Mouse (Mus musculus): Measurements from ENCODE around the gene Mettl15.

The Mettl15 gene

DNA sequence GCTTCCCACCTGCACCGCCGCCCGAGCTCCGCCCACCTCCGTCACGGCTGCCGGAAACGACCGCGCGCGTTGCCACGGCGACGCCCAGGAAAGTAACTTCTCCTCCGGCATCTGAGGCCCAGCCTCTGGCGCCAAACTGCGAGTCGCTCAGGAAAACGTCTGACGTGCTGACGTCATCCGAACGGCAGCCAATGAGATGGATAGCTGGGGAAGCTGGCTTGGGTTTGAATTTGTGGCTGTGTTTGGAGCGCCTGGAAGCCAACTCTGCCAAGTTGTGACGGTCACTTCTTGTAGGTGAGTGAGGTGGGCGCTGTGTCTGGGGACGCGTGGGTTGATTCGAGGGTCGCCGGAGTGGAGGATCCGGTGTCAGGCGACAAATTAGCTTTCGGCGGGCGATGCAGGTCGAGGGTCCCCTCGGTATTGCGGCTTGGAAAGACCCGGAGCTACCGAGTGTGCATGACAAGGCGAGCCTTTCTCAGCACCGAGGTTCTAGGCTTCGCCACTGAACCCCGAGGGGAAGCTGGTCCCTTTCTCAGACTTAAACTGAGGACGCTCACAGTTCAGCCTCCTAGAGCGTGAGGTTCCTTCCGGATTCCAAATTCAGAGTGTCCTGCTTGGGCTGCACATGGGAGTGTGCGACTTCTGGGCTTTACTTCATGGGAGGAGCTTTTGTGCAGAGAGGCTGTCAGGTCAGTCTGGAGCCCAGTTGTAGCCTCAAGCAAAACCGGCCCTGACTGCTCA lies at the start of gene Mettl15, which contains the start of gene Kif18a:
Gene Mettl15, minus strand, starts transcription at position 149 of the 741 bp plus-strand sequence.
Gene Kif18a, plus strand, starts transcription at position 139 of the 741 bp plus-strand sequence.
- CTCF ChIA-PET, result interaction anchor here in 3 of 4 experiments (0.6 to 1.3 kb wide), 5 partner anchors 393 to 1451 kb away, joined by 3 read pairs; no protein-coding TSS in a partner anchor
- POLR2A ChIA-PET, result interaction anchor here (0.5 to 2.5 kb wide), 55 partner anchors 10 to 661 kb away, joined by 3 to 46 read pairs (median 5); partner anchors contain the start of genes Bdnf (in 2 of the 4), Lgr4 (in 1 of the 4) and Lin7c (in 1 of the 4)

DNA sequence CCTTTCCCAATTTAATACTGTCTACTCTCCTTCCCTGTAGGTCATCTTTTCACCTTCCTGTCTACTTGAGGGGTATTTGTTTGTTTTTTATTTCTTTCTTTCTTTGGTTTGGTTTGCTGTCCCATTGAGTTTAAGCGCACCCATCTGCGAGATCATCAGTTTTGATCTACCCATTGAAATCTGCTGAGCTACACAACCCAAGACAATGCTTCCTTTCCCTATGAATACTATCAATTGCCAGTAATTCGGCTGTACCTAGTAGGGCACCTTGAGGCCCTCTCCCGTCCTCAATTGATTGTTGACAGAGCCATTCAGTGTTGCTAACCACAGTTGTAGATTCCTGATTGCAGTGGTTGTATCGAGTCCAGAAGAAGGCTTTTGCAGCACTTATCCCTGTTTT lies 30.8 kb upstream of the Mettl15 start:
- POLR2A ChIA-PET, result interaction anchor here in 3 of 4 experiments (0.7 to 8.1 kb wide), 10 partner anchors 12 to 382 kb away, joined by 3 to 46 read pairs (median 6); partner anchors contain the start of genes Kif18a (in 3 of the 3) and Mettl15 (in 3 of the 3)
- CTCF ChIA-PET, result no interaction called here

DNA sequence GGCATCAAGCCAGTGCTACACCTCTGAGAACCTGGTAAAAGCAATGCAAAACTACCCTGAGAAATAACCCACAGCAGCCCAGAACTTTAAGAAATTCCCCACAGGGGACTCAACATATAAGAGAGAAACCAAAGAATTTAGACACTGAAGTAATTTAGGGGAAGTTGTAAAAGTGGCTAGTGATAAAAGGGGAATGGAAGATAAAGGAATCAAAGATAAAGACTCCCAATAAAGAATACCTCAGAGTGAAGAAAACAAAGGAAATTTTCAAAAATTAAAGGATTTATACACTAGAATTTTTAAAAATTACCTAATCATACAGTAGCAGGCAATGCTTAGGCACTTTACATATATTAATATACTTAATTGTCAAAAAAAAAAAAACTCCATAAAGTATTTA lies 23.1 kb upstream of the Mettl15 start:
- CTCF ChIA-PET, result no interaction called here
- POLR2A ChIA-PET, result interaction anchor here in 1 of 4 experiments (2.5 kb wide), 1 partner anchor 23 kb away, joined by 9 read pairs; the partner anchor contains the start of genes Kif18a and Mettl15

DNA sequence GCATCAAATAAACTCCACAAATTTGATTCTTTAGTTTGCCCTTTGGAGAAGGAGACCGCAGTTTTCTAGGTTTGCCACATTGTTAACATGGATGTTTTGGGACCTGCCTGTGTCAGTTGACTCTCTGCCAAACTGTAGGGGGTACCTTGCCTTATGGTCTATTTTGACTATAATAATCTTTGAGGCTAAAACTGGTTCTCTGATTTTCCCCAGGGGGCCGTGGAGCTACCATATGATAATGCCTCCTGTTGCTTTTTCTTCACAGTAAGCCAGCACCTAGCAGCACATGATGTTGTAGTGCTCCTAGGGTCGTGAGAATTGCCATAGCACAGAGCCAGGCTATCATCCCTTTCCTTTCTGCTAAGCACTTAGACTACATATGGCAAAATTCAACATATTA lies 21.7 kb upstream of the Mettl15 start:
- ChIA-PET POLR2A (interaction anchor here in 1 of 4 experiments (1.3 to 1.7 kb wide), 2 partner anchors 19 to 21 kb away, joined by 3 to 6 read pairs; partner anchors contain the start of genes Kif18a and Mettl15), CTCF (no interaction called here)

DNA sequence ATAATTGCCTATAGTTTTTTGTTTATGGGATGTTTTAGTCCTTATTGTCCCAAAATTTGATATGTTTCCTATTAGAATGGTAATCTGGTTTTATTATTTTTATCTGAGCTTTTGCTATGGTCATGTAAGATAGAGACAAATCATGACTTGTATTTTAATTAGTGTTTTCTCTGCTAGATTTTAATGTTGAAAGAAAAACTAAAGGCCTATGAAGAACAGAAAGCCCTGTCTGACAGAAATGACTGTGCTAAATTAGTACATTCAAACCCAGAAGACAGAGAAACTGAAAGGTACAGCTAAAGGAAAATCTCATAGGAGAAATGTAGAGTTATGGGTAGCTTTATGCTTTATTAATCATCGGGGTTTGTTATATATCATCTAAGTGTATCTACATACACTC lies 17.6 kb upstream of the Mettl15 start:
- ChIA-PET CTCF (no interaction called here), POLR2A (interaction anchor here in 1 of 4 experiments (0.9 kb wide), 1 partner anchor 17 kb away, joined by 3 read pairs; no protein-coding TSS in a partner anchor)

GRCm38 (mm10) chr2:109296264-109296663 lies 15.7 kb upstream of the Mettl15 start:
- ChIA-PET POLR2A (interaction anchor here in 2 of 4 experiments (1.1 to 2.0 kb wide), 2 partner anchors 15 kb away, joined by 3 to 11 read pairs; partner anchors contain the start of genes Kif18a (in 1 of the 2) and Mettl15 (in 1 of the 2)), CTCF (no interaction called here)

DNA sequence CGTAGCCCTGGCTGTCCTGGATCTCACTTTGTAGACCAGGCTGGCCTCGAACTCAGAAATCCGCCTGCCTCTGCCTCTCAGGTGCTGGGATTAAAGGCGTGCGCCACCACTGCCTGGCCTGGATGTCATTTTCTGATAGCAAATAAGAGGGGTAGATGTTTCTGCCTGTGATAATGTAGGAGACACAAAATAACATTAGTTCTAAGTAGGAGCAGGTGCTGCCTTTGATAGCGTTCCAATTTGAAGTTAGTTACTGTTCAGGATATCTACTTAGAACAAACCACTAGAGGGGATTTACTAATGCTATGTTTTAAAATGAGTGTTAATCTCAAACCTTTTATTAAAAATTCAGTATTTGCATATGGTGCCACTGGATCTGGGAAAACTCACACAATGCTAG lies 8.8 kb upstream of the Mettl15 start:
- ChIA-PET POLR2A (no interaction called here), CTCF (no interaction called here)

GRCm38 (mm10) chr2:109284121-109284520 lies 3.6 kb upstream of the Mettl15 start:
- CTCF ChIA-PET, result no interaction called here

DNA sequence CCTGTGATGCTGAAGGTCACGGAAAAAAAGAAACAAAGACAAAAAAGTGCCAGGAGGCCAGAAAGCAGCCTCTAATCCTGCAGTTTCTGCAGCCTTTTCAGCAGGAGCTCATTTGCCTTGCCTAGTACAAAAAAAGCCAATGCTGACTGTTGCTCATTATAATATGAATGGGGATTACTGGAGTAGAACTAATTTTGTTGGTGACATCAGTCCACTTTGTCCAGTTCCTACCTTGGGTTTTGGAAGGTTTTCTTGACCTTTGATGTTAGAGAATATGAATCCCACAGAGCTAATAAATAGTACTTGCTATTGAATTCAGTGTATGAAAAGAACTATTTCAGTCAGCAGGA lies 768 bp upstream of the Mettl15 start:
- CTCF ChIA-PET, result interaction anchor here in 2 of 4 experiments (0.7 to 1.3 kb wide), 3 partner anchors 413 to 1452 kb away, joined by 3 read pairs; no protein-coding TSS in a partner anchor

More at GRCm38 (mm10) chr2:109284121-109284520, 3.6 kb upstream of the Mettl15 start:
- POLR2A ChIA-PET, result no interaction called here

DNA sequence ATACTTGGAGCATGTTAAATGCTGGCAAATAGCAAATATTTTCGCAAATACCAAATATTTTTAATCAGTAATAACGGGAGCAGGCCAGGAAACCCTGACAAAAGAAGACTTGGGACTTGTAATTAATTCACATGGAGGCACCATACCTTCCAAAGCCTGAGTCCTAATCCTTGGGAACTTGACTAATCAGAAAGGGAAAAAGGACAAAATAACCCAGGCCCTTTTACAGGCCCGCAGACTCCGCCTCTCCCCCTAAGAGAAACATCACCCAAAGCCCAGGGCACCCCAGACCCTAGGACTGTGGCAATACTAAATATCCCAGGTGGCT lies 312 bp downstream of the Mettl15 start:
- ChIA-PET POLR2A (interaction anchor here (0.5 to 2.5 kb wide), 36 partner anchors 11 to 662 kb away, joined by 3 to 46 read pairs (median 5); partner anchors contain the start of genes Bdnf (in 2 of the 4) and Lgr4 (in 1 of the 4)), CTCF (interaction anchor here in 1 of 4 experiments (0.6 kb wide), 1 partner anchor 621 kb away, joined by 3 read pairs; no protein-coding TSS in a partner anchor)

More for the DNA sequence above, 768 bp upstream of the Mettl15 start:
- POLR2A ChIA-PET, result interaction anchor here (0.6 to 2.5 kb wide), 47 partner anchors 10 to 661 kb away, joined by 3 to 46 read pairs (median 5); partner anchors contain the start of genes Bdnf (in 2 of the 4), Lgr4 (in 1 of the 4) and Lin7c (in 1 of the 4)

GRCm38 (mm10) chr2:109278036-109278435 lies 2.5 kb downstream of the Mettl15 start:
- ChIA-PET POLR2A (interaction anchor here (0.6 to 1.4 kb wide), 6 partner anchors 12 to 32 kb away, joined by 3 to 7 read pairs (median 3); no protein-coding TSS in a partner anchor), CTCF (no interaction called here)

- CTCF ChIA-PET, result no interaction called here
- POLR2A ChIA-PET, result interaction anchor here (0.6 to 1.4 kb wide), 6 partner anchors 12 to 31 kb away, joined by 3 to 7 read pairs (median 3); no protein-coding TSS in a partner anchor
These were observed 3.0 kb downstream of the Mettl15 start for GRCm38 (mm10) chr2:109277593-109277992.

DNA sequence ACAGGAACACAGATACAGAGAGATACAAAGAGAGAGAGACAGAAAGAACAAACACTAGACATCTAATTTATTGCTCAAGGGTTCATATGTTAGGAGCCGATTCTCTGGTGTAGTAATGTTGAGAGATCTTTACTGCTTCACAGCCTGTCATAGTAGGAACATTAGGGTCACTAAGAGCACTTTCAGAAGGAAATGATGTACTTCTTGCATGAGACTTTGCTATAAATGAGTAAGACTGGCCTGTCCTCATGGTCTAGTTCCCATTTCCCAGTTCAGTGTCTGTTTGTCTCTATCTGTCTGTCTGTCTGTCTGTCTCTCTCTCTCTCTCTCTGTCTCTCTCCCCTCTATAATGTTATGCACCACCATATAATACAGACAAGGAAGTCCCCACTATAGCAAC lies 7.5 kb downstream of the Mettl15 start:
- ChIA-PET CTCF (interaction anchor here in 1 of 4 experiments (0.7 kb wide), 1 partner anchor 237 kb away, joined by 3 read pairs; no protein-coding TSS in a partner anchor), POLR2A (no interaction called here)

DNA sequence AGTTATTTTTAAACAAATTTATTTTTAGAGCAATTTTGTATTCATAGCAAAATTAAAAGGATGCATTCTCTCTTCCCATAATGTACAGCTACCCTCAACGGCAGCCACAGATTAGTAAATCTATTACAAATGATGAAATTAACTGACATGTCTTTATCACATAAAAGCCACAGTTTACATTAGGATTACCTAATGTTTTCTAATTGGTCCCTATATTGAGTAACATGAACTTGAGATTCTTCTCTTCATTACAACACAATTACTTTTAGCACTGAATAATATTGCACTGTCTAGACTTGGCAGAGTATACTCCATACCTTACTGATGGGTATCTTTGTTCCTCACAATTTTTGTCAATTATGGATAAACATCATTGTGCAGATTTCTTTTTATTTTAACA lies 17.8 kb downstream of the Mettl15 start:
- CTCF ChIA-PET, result no interaction called here
- POLR2A ChIA-PET, result no interaction called here

DNA sequence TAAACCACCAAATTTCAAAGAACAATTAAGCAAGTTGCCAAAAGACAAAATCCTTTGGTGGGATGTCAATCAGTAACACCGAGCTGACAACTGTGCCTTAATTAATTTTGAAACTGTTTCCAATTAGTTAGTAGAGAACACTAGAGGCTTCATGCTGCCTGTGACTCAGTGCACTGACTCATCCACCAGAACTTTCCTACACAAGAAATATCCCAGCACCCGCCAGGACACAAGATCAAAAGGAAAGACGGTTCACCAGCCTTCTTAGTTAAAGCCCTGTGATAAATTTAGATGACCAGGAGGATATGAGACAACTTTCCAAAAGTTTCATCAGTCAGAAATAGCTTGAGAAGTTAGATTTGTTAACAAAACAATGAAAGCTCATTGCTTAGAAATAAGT lies 38.6 kb downstream of the Mettl15 start:
- ChIA-PET POLR2A (interaction anchor here in 2 of 4 experiments (0.9 to 2.3 kb wide), 2 partner anchors 39 kb away, joined by 3 to 7 read pairs; partner anchors contain the start of genes Kif18a (in 1 of the 2) and Mettl15 (in 1 of the 2)), CTCF (no interaction called here)

DNA sequence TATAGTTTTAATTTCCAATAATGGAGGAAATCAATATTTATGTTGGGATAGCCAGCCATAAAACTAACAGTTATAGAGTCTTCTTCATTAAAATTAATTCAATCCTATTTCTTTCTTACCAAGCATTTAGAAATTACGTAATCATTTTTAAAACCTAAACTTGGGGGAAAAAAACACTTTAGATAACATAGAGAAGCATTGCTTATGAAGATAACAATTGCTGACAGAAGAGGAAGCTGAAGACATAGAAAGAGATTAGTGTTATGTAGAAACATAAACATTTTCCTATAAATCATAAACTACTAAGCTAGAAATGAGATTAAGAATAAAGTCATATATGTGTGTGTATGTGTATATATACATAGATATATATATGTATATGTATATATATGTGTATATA lies 44.8 kb downstream of the Mettl15 start:
- POLR2A ChIA-PET, result interaction anchor here in 1 of 4 experiments (0.7 kb wide), 1 partner anchor 33 kb away, joined by 3 read pairs; no protein-coding TSS in a partner anchor
- CTCF ChIA-PET, result no interaction called here

- CTCF ChIA-PET, result no interaction called here
- POLR2A ChIA-PET, result no interaction called here
These were observed 46.7 kb downstream of the Mettl15 start for GRCm38 (mm10) chr2:109233876-109234275.

GRCm38 (mm10) chr2:109230443-109230842 lies 50.1 kb downstream of the Mettl15 start:
- POLR2A ChIA-PET, result no interaction called here
- CTCF ChIA-PET, result no interaction called here

GRCm38 (mm10) chr2:109227196-109227595 lies 53.4 kb downstream of the Mettl15 start:
- ChIA-PET POLR2A (no interaction called here), CTCF (interaction anchor here in 1 of 4 experiments (0.7 kb wide), 1 partner anchor 350 kb away, joined by 3 read pairs; no protein-coding TSS in a partner anchor)

DNA sequence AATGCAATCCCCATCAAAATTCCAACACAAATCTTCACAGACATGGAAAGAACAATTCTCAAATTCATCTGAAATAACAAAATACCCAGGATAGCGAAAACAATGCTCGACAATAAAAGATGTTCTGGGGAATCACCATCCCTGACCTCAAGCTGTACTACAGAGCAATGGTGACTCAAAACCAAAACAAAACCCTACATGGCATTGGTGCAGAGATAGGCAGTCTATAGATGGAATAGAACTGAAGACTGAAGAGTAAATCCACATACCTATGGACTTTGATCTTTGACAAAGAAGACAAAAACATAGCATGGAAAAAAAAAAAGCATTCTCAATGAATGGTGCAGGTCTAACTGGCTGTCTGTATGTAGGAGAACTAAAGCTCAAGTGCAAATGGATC lies 59.1 kb downstream of the Mettl15 start:
- POLR2A ChIA-PET, result no interaction called here
- CTCF ChIA-PET, result no interaction called here
